19 mouse cellular contexts compared by ENCODE assay signal in genomic region chr10:12423994-12424725, GRCm38 (mm10).
"Had no signal": no experiment of that assay in that cellular context is flagged by ENCODE, and none has a peak within 500 bp of the region (broad histone marks: within the 10 kb centered on the region; RNA-seq: fewer than 3 reads in every experiment).

No protein-coding gene starts in this region.

- H3K9me3 ChIP-seq: liver, embryonic 13.5 days; megakaryocyte, embryonic 14.5 days; midbrain, embryonic 10.5 days; neural tube, embryonic 13.5 days; stomach, embryonic 15.5 days had no signal

- H3K4me3 ChIP-seq: layer of hippocampus, adult 2 months; left cerebral cortex, adult 2 months; liver, embryonic 13.5 days; megakaryocyte, embryonic 14.5 days; midbrain, embryonic 10.5 days; neural tube, embryonic 13.5 days; stomach, embryonic 15.5 days had no signal

- H3K27ac ChIP-seq: layer of hippocampus, adult 2 months; left cerebral cortex, adult 2 months; liver, embryonic 13.5 days; midbrain, embryonic 10.5 days; neural tube, embryonic 13.5 days; stomach, embryonic 15.5 days had no signal

- H3K4me1 ChIP-seq: liver, embryonic 13.5 days; midbrain, embryonic 10.5 days; neural tube, embryonic 13.5 days; stomach, embryonic 15.5 days had no signal

- H3K36me3 ChIP-seq: liver, embryonic 13.5 days; midbrain, embryonic 10.5 days; neural tube, embryonic 13.5 days; stomach, embryonic 15.5 days had no signal

- ATAC-seq: lung, postnatal 0 days had no signal

- DNase-seq: kidney, adult 9 months; kidney, postnatal 14 days; kidney, postnatal 4 days; layer of hippocampus, postnatal 36 days; liver, embryonic 13.5 days; lung, adult 2 months; lung, postnatal 36 days; midbrain, embryonic 14.5 days; retina, postnatal 1 day; right cerebral cortex, postnatal 25 days; spleen, adult 18-20 months; thymus, postnatal 25 days had no signal

- H3K27me3 ChIP-seq: liver, embryonic 13.5 days; megakaryocyte, embryonic 14.5 days; neural tube, embryonic 13.5 days; stomach, embryonic 15.5 days had no signal

- H3K4me2 ChIP-seq: liver, embryonic 13.5 days; neural tube, embryonic 13.5 days; stomach, embryonic 15.5 days had no signal

- H3K9ac ChIP-seq: liver, embryonic 13.5 days; neural tube, embryonic 13.5 days; stomach, embryonic 15.5 days had no signal
